Mouse (Mus musculus) B cell, adult 2 months (primary cell): ENCODE data around the gene Rnf151.

Experiments used
- DNase-seq, 2 experiments: peaks; one replicate each; pipeline ENCODE4 v3.0.0; 2022

Gene Rnf151

GRCm38 (mm10) chr17:24717943-24718342 is at the start of gene Rnf151, which contains the start of gene Rps2:
Rnf151 (minus strand) TSS chr17:24718063.
Rps2 (plus strand) TSS chr17:24718116.
- no peak for DNase-seq

- no peak for DNase-seq
Observed at GRCm38 (mm10) chr17:24766266-24766875, 48.5 kb upstream of the Rnf151 start.

- DNase-seq = no peak
Observed at GRCm38 (mm10) chr17:24765016-24765905, 47.4 kb upstream of the Rnf151 start.

- DNase-seq = no peak
Observed at GRCm38 (mm10) chr17:24761121-24761520, 43.3 kb upstream of the Rnf151 start.

GRCm38 (mm10) chr17:24757394-24757793 is 39.5 kb upstream of the Rnf151 start:
- DNase-seq = no peak

- DNase-seq = peak; percentile 33 to 37
Observed at GRCm38 (mm10) chr17:24752415-24753394, 34.8 kb upstream of the Rnf151 start, which contains the start of gene Hs3st6. Hs3st6 (plus strand) TSS chr17:24752988.

GRCm38 (mm10) chr17:24751528-24751927 is 33.7 kb upstream of the Rnf151 start:
- DNase-seq = no peak

GRCm38 (mm10) chr17:24746986-24747385 is 29.1 kb upstream of the Rnf151 start:
- no peak for DNase-seq

GRCm38 (mm10) chr17:24745526-24746497 is 27.9 kb upstream of the Rnf151 start:
- peak; percentile 85 to 88 for DNase-seq

- DNase-seq = no peak
Observed at GRCm38 (mm10) chr17:24744381-24744780, 26.5 kb upstream of the Rnf151 start.

- DNase-seq = no peak
Observed at GRCm38 (mm10) chr17:24743896-24744295, 26.0 kb upstream of the Rnf151 start.

GRCm38 (mm10) chr17:24742307-24742706 is 24.4 kb upstream of the Rnf151 start:
- no peak for DNase-seq

GRCm38 (mm10) chr17:24739926-24740325 is 22.1 kb upstream of the Rnf151 start:
- DNase-seq = no peak

GRCm38 (mm10) chr17:24738238-24738637 is 20.4 kb upstream of the Rnf151 start:
- no peak for DNase-seq

- no peak for DNase-seq
Observed at GRCm38 (mm10) chr17:24737135-24737810, 19.4 kb upstream of the Rnf151 start.

- DNase-seq = peak; percentile 91 to 94
Observed at GRCm38 (mm10) chr17:24736330-24737051, 18.6 kb upstream of the Rnf151 start, which contains the start of gene Msrb1. Msrb1 (plus strand) TSS chr17:24736642.

- no peak for DNase-seq
Observed at GRCm38 (mm10) chr17:24735446-24735845, 17.6 kb upstream of the Rnf151 start.

GRCm38 (mm10) chr17:24734513-24734912 is 16.6 kb upstream of the Rnf151 start:
- no peak for DNase-seq

- DNase-seq = no peak
Observed at GRCm38 (mm10) chr17:24733434-24734050, 15.7 kb upstream of the Rnf151 start.
